In genomic region chr7:138006971-138007370, GRCm38 (mm10) we compare ENCODE assay signal across 11 mouse cellular contexts.
A peak's percentile ranks its signal among the peaks of the same experiment; 100 is the strongest.
DNase-seq lines count a peak whose midpoint lies in the region; ATAC-seq and TF ChIP-seq lines count a peak whose summit lies in the region.
"Had no signal": no experiment of that assay in that cellular context is flagged by ENCODE, and none has a peak within 500 bp of the region (broad histone marks: within the 10 kb centered on the region; RNA-seq: fewer than 3 reads in every experiment).

No protein-coding gene starts in this region.

- no peak overlapping the region for H3K9ac ChIP-seq in intestine, embryonic 16.5 days (ENCODE audit: low read depth, low read length)
- H3K9ac ChIP-seq: embryonic facial prominence, embryonic 12.5 days; lung, embryonic 15.5 days had no signal

- H3K4me2 ChIP-seq in intestine, embryonic 16.5 days (ENCODE audit: low read depth, low read length), result no peak overlapping the region
- H3K4me2 ChIP-seq: embryonic facial prominence, embryonic 12.5 days; lung, embryonic 15.5 days had no signal

- intact Hi-C loops in gastrocnemius, postnatal 36 days (cut with DNase I), result no loop called here

- no peak for TF ChIP-seq CTCF in cerebellum, adult 2 months (IDR thresholded peaks at IDR 0.05; ENCODE audit: borderline replicate concordance, insufficient read depth, low read depth, low read length)

- no peak overlapping the region for H3K27ac ChIP-seq in cerebellum, adult 2 months (ENCODE audit: insufficient read depth, low read length)
- no peak overlapping the region for H3K27ac ChIP-seq in intestine, embryonic 16.5 days (ENCODE audit: low read length)
- H3K27ac ChIP-seq: embryonic facial prominence, embryonic 12.5 days; kidney, postnatal 0 days; lung, embryonic 15.5 days had no signal

- H3K9me3 ChIP-seq in intestine, embryonic 16.5 days (ENCODE audit: control insufficient read depth, low read length), result no peaks in the 10 kb centered on the region
- H3K9me3 ChIP-seq: embryonic facial prominence, embryonic 12.5 days; lung, embryonic 15.5 days had no signal

- H3K27me3 ChIP-seq in cerebellum, adult 2 months (ENCODE audit: control insufficient read depth, insufficient read depth, low read length), result no peaks in the 10 kb centered on the region; the same call in 1 of the 2 replicates
- no peaks in the 10 kb centered on the region for H3K27me3 ChIP-seq in intestine, embryonic 16.5 days (replicated peaks; ENCODE audit: control insufficient read depth, insufficient read depth, low read length)
- H3K27me3 ChIP-seq: embryonic facial prominence, embryonic 12.5 days; lung, embryonic 15.5 days had no signal

- no peak for ATAC-seq in erythroid progenitor cell, adult 5-6 weeks (replicated peaks; ENCODE audit: low FRiP score, poor library complexity, severe bottlenecking)
- ATAC-seq in granulocyte monocyte progenitor cell, adult 5-6 weeks (replicated peaks; ENCODE audit: poor library complexity, severe bottlenecking), result no peak
- no peak for ATAC-seq in intestine, embryonic 16.5 days

- no peak overlapping the region for H3K4me3 ChIP-seq in cerebellum, adult 2 months (replicated peaks; ENCODE audit: insufficient read depth, low read depth, low read length)
- no peak overlapping the region for H3K4me3 ChIP-seq in intestine, embryonic 16.5 days (ENCODE audit: low read length)
- H3K4me3 ChIP-seq: embryonic facial prominence, embryonic 12.5 days; lung, embryonic 15.5 days had no signal

- DNase-seq in layer of hippocampus, adult 11-12 months (ENCODE audit: low spot score), result peak; percentile 39
- DNase-seq in layer of hippocampus, adult 9-10 months (ENCODE audit: low spot score), result no peak
- peak; percentile 24 to 29 for DNase-seq in cerebellum, adult 2 months
- DNase-seq in gastrocnemius, postnatal 36 days, result peak; percentile 8 to 21
- DNase-seq in mesoderm, embryonic 11.5 days (ENCODE audit: low read depth, low spot score), result peak; percentile 6

- no peak for TF ChIP-seq POLR2A in cerebellum, adult 2 months (IDR thresholded peaks at IDR 0.05; ENCODE audit: borderline replicate concordance, insufficient read depth, low read length)

- 13% methylated on average over 3 of the region's 3 CpGs for whole genome bisulfite sequencing in cerebellum, adult 2 months
- 62% methylated on average over 3 of the region's 3 CpGs for WGBS in intestine, embryonic 16.5 days

- H3K4me1 ChIP-seq in cerebellum, adult 2 months (ENCODE audit: control insufficient read depth, insufficient read depth, low read length), result peaks cover 4% of the 10 kb centered on the region; the same call in 1 of the 2 replicates
- no peaks in the 10 kb centered on the region for H3K4me1 ChIP-seq in intestine, embryonic 16.5 days (ENCODE audit: control insufficient read depth, insufficient read depth, low read length)
- H3K4me1 ChIP-seq: embryonic facial prominence, embryonic 12.5 days; lung, embryonic 15.5 days had no signal

- H3K36me3 ChIP-seq in intestine, embryonic 16.5 days (ENCODE audit: control insufficient read depth, insufficient read depth, low read length), result no peaks in the 10 kb centered on the region
- H3K36me3 ChIP-seq: embryonic facial prominence, embryonic 12.5 days; lung, embryonic 15.5 days had no signal
